Mouse (Mus musculus): ENCODE results near the gene Naaladl1. TPM values are rescaled to one million over a fixed set of nuclear protein-coding genes. Genes with fewer than 3 reads are reported as not detected.
A peak's percentile ranks its signal among the peaks of the same experiment; 100 is the strongest.

Gene Naaladl1
- total RNA-seq, 2 experiments from 2014 or later: not detected

GRCm38 (mm10) chr19:6079983-6080480, 25.6 kb upstream of the Naaladl1 start, which contains the start of gene Tmem262:
Gene Tmem262 (plus strand): TSS chr19:6080033.
- no peak for DNase-seq
- intact Hi-C loops (cut with DNase I): loop anchor here (5.0 kb wide), 1 partner anchor 37 kb away; the partner anchor contains the start of gene Sac3d1

- DNase-seq: no peak
- intact Hi-C loops (cut with DNase I): loop anchor here (5.0 kb wide), 1 partner anchor 35 kb away; the partner anchor contains the start of gene Sac3d1
These were observed 23.4 kb upstream of the Naaladl1 start, which contains the start of gene Gm28374 for GRCm38 (mm10) chr19:6082156-6082555. Gene Gm28374 (minus strand): TSS chr19:6082256.

- DNase-seq: peak; percentile 93 to 95
- intact Hi-C loops (cut with DNase I): loop anchor here (1.0 to 5.0 kb wide), 2 partner anchors 25 to 33 kb away; partner anchors contain the start of gene Sac3d1
These were observed 20.9 kb upstream of the Naaladl1 start, which contains the start of the genes Zfpl1 and Cdca5 for GRCm38 (mm10) chr19:6084478-6085248. Gene Zfpl1 (minus strand): TSS chr19:6084956. Gene Cdca5 (plus strand): TSS chr19:6084983.

- intact Hi-C loops (cut with DNase I): no loop called here
- no peak for DNase-seq
These were observed 20.1 kb upstream of the Naaladl1 start for GRCm38 (mm10) chr19:6085417-6085879.

GRCm38 (mm10) chr19:6088841-6089240, 16.7 kb upstream of the Naaladl1 start:
- intact Hi-C loops (cut with DNase I): no loop called here
- DNase-seq: no peak

GRCm38 (mm10) chr19:6094119-6094518, 11.5 kb upstream of the Naaladl1 start, which contains the start of gene AC131692.1:
Gene AC131692.1 (plus strand): TSS chr19:6094419.
- intact Hi-C loops (cut with DNase I): no loop called here
- no peak for DNase-seq

GRCm38 (mm10) chr19:6097847-6098246, 7.7 kb upstream of the Naaladl1 start:
- intact Hi-C loops (cut with DNase I): no loop called here
- DNase-seq: no peak

GRCm38 (mm10) chr19:6101186-6101585, 4.4 kb upstream of the Naaladl1 start:
- intact Hi-C loops (cut with DNase I): no loop called here
- no peak for DNase-seq

GRCm38 (mm10) chr19:6102169-6102853, 3.3 kb upstream of the Naaladl1 start:
- DNase-seq: no peak
- intact Hi-C loops (cut with DNase I): no loop called here

GRCm38 (mm10) chr19:6104476-6104875, 1.1 kb upstream of the Naaladl1 start:
- no peak for DNase-seq

GRCm38 (mm10) chr19:6113116-6113515, 7.5 kb downstream of the Naaladl1 start:
- DNase-seq: no peak
- intact Hi-C loops (cut with DNase I): no loop called here

More at GRCm38 (mm10) chr19:6104476-6104875, 1.1 kb upstream of the Naaladl1 start:
- intact Hi-C loops (cut with DNase I): no loop called here

GRCm38 (mm10) chr19:6116113-6116850, 10.7 kb downstream of the Naaladl1 start:
- no peak for DNase-seq
- intact Hi-C loops (cut with DNase I): loop anchor here (5.0 kb wide), 1 partner anchor 34 kb away; the partner anchor contains the start of genes Cdca5, Gm28374, Tmem262 and Zfpl1

- intact Hi-C loops (cut with DNase I): loop anchor here (5.0 kb wide), 1 partner anchor 35 kb away; the partner anchor contains the start of genes Cdca5, Gm28374, Tmem262 and Zfpl1
- DNase-seq: no peak
These were observed 11.9 kb downstream of the Naaladl1 start for GRCm38 (mm10) chr19:6117346-6117985.

- intact Hi-C loops (cut with DNase I): loop anchor here (5.0 kb wide), 1 partner anchor 36 kb away; the partner anchor contains the start of genes Cdca5, Gm28374, Tmem262 and Zfpl1
- peak; percentile 81 to 84 for DNase-seq
These were observed 12.5 kb downstream of the Naaladl1 start, which contains the start of gene Sac3d1 for GRCm38 (mm10) chr19:6117986-6118676. Gene Sac3d1 (minus strand): TSS chr19:6118650.

- intact Hi-C loops (cut with DNase I): loop anchor here (5.0 kb wide), 1 partner anchor 36 kb away; the partner anchor contains the start of genes Cdca5, Gm28374, Tmem262 and Zfpl1
- DNase-seq: no peak
These were observed 13.1 kb downstream of the Naaladl1 start for GRCm38 (mm10) chr19:6118677-6119185.

- DNase-seq: no peak
- intact Hi-C loops (cut with DNase I): loop anchor here (5.0 kb wide), 1 partner anchor 154 kb away; no protein-coding TSS in a partner anchor
These were observed 16.2 kb downstream of the Naaladl1 start for GRCm38 (mm10) chr19:6121761-6122160.

- intact Hi-C loops (cut with DNase I): loop anchor here (5.0 kb wide), 1 partner anchor 156 kb away; no protein-coding TSS in a partner anchor
These were observed 17.7 kb downstream of the Naaladl1 start for GRCm38 (mm10) chr19:6123330-6123729.

GRCm38 (mm10) chr19:6124898-6125297, 19.3 kb downstream of the Naaladl1 start:
- intact Hi-C loops (cut with DNase I): loop anchor here (5.0 kb wide), 1 partner anchor 158 kb away; no protein-coding TSS in a partner anchor
- no peak for DNase-seq

More at GRCm38 (mm10) chr19:6123330-6123729, 17.7 kb downstream of the Naaladl1 start:
- no peak for DNase-seq

Measured in gastrocnemius, postnatal 36 days (tissue).